8 mouse cellular contexts compared by ENCODE assay signal in genomic region chr10:128376455-128377211, GRCm38 (mm10). TPM values are rescaled to one million over a fixed set of nuclear protein-coding genes. Genes with fewer than 3 reads are reported as not detected.
DNase-seq lines count a peak whose midpoint lies in the region; ATAC-seq and TF ChIP-seq lines count a peak whose summit lies in the region.

Ankrd52 (plus strand) TSS chr10:128377115.

- H3K9me3 ChIP-seq in hindbrain, embryonic 13.5 days = no peaks in the 10 kb centered on the region

- in situ Hi-C loops in Patski (cut with MboI; ENCODE audit: low pct_unique_long_range_greater_than_20kb) = no loop called here

- peak; percentile 86 for ATAC-seq in Patski
- ATAC-seq in hindbrain, embryonic 13.5 days (ENCODE audit: low FRiP score) = peak; percentile 92

- H3K4me1 ChIP-seq in hindbrain, embryonic 13.5 days (replicated peaks) = peaks cover 29% of the 10 kb centered on the region

- peak within 1 kb of the TSS; percentile 63 for H3K4me2 ChIP-seq in hindbrain, embryonic 13.5 days

- CTCF ChIA-PET in Patski (lab: Charles Lee) = interaction anchor here (0.7 to 1.8 kb wide), 8 partner anchors 8 to 159 kb away, joined by 3 to 8 read pairs (median 4); partner anchors contain the start of genes Coq10a, Esyt1, Nabp2 and Rnf41

- no peaks in the 10 kb centered on the region for H3K27me3 ChIP-seq in Patski
- no peaks in the 10 kb centered on the region for H3K27me3 ChIP-seq in hindbrain, embryonic 13.5 days

- peaks cover 34% of the 10 kb centered on the region for H3K36me3 ChIP-seq in hindbrain, embryonic 13.5 days

- no peak for DNase-seq in Patski (ENCODE audit: low read depth, low spot score)
- DNase-seq in cerebellum, postnatal 10 days = peak; percentile 93 to 94
- DNase-seq in frontal cortex, postnatal 25 days (ENCODE audit: low spot score in 2 of 2) = peak; percentile 65 to 69
- DNase-seq in layer of hippocampus, postnatal 36 days = peak; percentile 84 to 85
- DNase-seq in lung, postnatal 36 days = peak; percentile 84
- peak; percentile 71 for DNase-seq in retina, postnatal 7 days (ENCODE audit: low read depth, low spot score)
- peak; percentile 85 for DNase-seq in urinary bladder, adult 2 months (ENCODE audit: low spot score)

- peak within 1 kb of the TSS; percentile 97 for H3K27ac ChIP-seq in hindbrain, embryonic 13.5 days

- TF ChIP-seq CTCF in Patski (IDR thresholded peaks at IDR 0.05) = no peak

- H3K9ac ChIP-seq in hindbrain, embryonic 13.5 days = peak within 1 kb of the TSS; percentile 100

- peak within 1 kb of the TSS; percentile 96 for H3K4me3 ChIP-seq in hindbrain, embryonic 13.5 days

- WGBS in hindbrain, embryonic 13.5 days = 0% methylated on average over 33 of the region's 73 CpGs

- POLR2A ChIA-PET in Patski (lab: Charles Lee) = interaction anchor here (0.9 to 4.2 kb wide), 8 partner anchors 8 to 111 kb away, joined by 3 to 17 read pairs (median 5); partner anchors contain the start of genes Coq10a, Cs, Nabp2 and Rnf41

RNA-seq across cellular contexts. Expression of gene Ankrd52, which starts in this region (rescaled TPM):
- polyA plus RNA-seq in Patski (2021) = 55.9 TPM
- 11.7 and 12.9 TPM in 2 replicates for polyA plus RNA-seq in hindbrain, embryonic 13.5 days (2015; fragmentation: Nextera tagmentation; extraction: Ambion mirVana)
- total RNA-seq in layer of hippocampus, postnatal 36 days (2021) = 10 to 100 TPM; 55.6 to 59.6 TPM
- polyA plus RNA-seq in urinary bladder, adult 2 months (2012; rRNA removed) = 19.9 and 26.5 TPM in 2 replicates
